Mouse (Mus musculus) hindbrain, embryonic 11.5 days (tissue): ENCODE measurements around the gene Fam184b. TPM values are rescaled to one million over a fixed set of nuclear protein-coding genes. Genes with fewer than 3 reads are reported as not detected.

Experiments
- ATAC-seq: fragments of 200-750 bp; cut with Nextera tagmentation; 2 replicates; pipeline ENCODE4 v1.8.0; 2017; ENCODE audit warnings: mild to moderate bottlenecking, moderate TSS enrichment, moderate library complexity; ENCODE audit not compliant: low FRiP score
- DNase-seq: peaks from one replicate; pipeline ENCODE4 v3.0.0-alpha.2; 2015; ENCODE audit warnings: low spot score
- H3K27ac ChIP-seq: fragments of 300-500 bp; sonication (generic); 2 replicates; pipeline ENCODE4 v1.5.1; 2014; ENCODE audit warnings: mild to moderate bottlenecking, low read depth, low read length
- H3K27me3 ChIP-seq: fragments of 300-500 bp; sonication (generic); 2 replicates; pipeline ENCODE4 v1.6.1; 2014; ENCODE audit warnings: mild to moderate bottlenecking, low read length, moderate library complexity, mixed read lengths; ENCODE audit not compliant: control insufficient read depth, insufficient read depth
- H3K36me3 ChIP-seq: fragments of 300-500 bp; sonication (generic); 2 replicates; pipeline ENCODE4 v1.6.1; 2014; ENCODE audit warnings: mild to moderate bottlenecking, low read length, moderate library complexity, mixed read lengths; ENCODE audit not compliant: control insufficient read depth, insufficient read depth
- H3K4me1 ChIP-seq: fragments of 300-500 bp; sonication (generic); replicated peaks from 2 replicates; pipeline ENCODE4 v1.6.1; 2014; ENCODE audit warnings: low read length, mixed read lengths; ENCODE audit not compliant: control insufficient read depth, insufficient read depth
- H3K4me2 ChIP-seq: fragments of 300-500 bp; sonication (generic); replicated peaks from 2 replicates; pipeline ENCODE4 v1.6.1; 2014; ENCODE audit warnings: mild to moderate bottlenecking, low read depth, low read length
- H3K4me3 ChIP-seq: fragments of 300-500 bp; sonication (generic); 2 replicates; pipeline ENCODE4 v1.5.1; 2014; ENCODE audit warnings: low read depth, low read length
- H3K9ac ChIP-seq: fragments of 300-500 bp; sonication (generic); 2 replicates; pipeline ENCODE4 v1.6.1; 2014; ENCODE audit warnings: low read depth, low read length
- H3K9me3 ChIP-seq: fragments of 300-500 bp; sonication (generic); 2 replicates; pipeline ENCODE4 v1.6.1; 2016; ENCODE audit warnings: low read length; ENCODE audit not compliant: control insufficient read depth
- WGBS: fragments of 180-500 bp; shearing (Covaris S2); extraction: QIAGEN DNeasy Blood & Tissue Kit; methylation state at CpG from one replicate; pipeline ENCODE4 v1.1.7; 2014; 5-methylcytosine and 5-hydroxymethylcytosine counted together
- polyA plus RNA-seq: library from polyadenylated mRNA; unstranded; fragments of >200 nt; fragmentation: Nextera tagmentation; extraction: Ambion mirVana; gene quantifications from 2 replicates; pipeline ENCODE4 v1.2.1, GENCODE M21; 2014

The Fam184b gene
- polyA plus RNA-seq, 1 experiment from 2014 or later: 0.91 TPM

- no peaks in the 10 kb centered on the region for H3K27me3 ChIP-seq
- DNase-seq: peak; percentile 94
- no peaks in the 10 kb centered on the region for H3K9me3 ChIP-seq
- peak within 1 kb of the TSS; percentile 80 for H3K9ac ChIP-seq
- 2% methylated on average over 54 of the region's 56 CpGs for WGBS
- peak within 1 kb of the TSS; percentile 84 for H3K4me3 ChIP-seq
- H3K27ac ChIP-seq: 0 out of 2 replicates have a peak within 1 kb of the TSS, but pooled peaks have one; percentile 19
- H3K4me2 ChIP-seq: peak within 1 kb of the TSS; percentile 63
- H3K36me3 ChIP-seq: peaks cover 2% of the 10 kb centered on the region; the same call in 1 of the 2 replicates
- peak; percentile 97 for ATAC-seq
- 0 out of 2 replicates have a peak, but pooled peaks cover 2% of the 10 kb centered on the region for H3K4me1 ChIP-seq
These were observed 119.2 kb downstream of the Fam184b start, which contains the start of gene Med28 for GRCm38 (mm10) chr5:45519960-45520808. Gene Med28 (plus strand): TSS chr5:45520229.

DNA sequence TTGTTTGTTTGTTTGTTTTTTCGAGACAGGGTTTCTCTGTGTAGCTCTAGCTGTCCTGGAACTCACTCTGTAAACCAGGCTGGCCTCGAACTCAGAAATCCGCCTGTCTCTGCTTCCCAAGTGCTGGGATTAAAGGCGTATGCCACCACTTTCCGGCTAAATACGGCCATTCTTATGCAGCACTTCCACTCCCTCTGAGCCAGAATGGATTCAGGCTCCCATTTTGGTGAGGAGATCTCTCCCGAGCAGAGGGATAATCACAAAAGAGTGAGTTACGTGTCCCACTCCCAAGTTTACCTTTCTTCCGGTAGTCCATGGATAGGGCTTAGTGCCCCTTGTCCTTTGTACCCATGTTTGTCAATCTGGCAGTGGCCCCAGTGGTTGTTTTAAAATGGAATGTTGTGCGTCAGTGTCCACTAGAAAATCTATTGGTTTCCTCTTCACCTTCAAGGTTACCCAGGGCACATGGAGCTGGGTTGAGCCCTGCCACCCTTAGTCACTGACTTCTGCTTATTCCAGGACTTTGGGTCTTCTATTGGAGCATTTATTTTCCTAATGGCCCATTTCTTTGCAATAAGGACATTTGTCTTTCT is 124.2 kb downstream of the Fam184b start:
- H3K36me3 ChIP-seq: 0 out of 2 replicates have a peak, but pooled peaks cover 2% of the 10 kb centered on the region
- ATAC-seq: no peak

DNA sequence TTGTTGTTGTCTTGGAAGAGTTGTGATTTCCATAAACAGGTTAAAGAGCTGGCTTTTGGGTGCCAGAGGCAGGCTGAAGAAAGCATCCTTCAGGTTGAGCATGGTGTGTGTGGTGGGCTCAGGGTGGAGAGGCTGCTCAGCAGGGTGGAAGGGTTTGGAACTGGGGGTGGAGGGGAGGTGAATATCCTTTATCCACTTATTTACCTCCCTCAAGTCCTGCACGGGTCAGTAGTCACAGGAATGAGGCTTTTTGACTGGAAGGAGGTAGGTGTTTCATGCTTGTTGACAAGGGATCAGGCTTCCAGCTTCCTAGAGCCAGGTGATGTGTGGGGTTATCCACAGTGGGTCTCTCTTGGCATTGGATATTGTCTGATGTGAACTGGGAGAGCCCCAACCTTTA is 124.8 kb downstream of the Fam184b start:
- Histone ChIP-seq H3K4me3 (no peak overlapping the region), H3K9me3 (no peaks in the 10 kb centered on the region), H3K36me3 (0 out of 2 replicates have a peak, but pooled peaks cover 6% of the 10 kb centered on the region), H3K27ac (no peak overlapping the region), H3K27me3 (no peaks in the 10 kb centered on the region), H3K4me2 (no peak overlapping the region), H3K4me1 (no peaks in the 10 kb centered on the region), H3K9ac (no peak overlapping the region)
- no peak for DNase-seq
- ATAC-seq: no peak
- 62% methylated on average over 1 of the region's 1 CpGs for WGBS

More for the DNA sequence above, 124.2 kb downstream of the Fam184b start:
- Histone ChIP-seq H3K27me3 (no peaks in the 10 kb centered on the region), H3K9me3 (no peaks in the 10 kb centered on the region), H3K9ac (no peak overlapping the region), H3K4me2 (no peak overlapping the region), H3K27ac (no peak overlapping the region), H3K4me1 (no peaks in the 10 kb centered on the region), H3K4me3 (no peak overlapping the region)
- WGBS: 93% methylated on average over 10 of the region's 10 CpGs
- no peak for DNase-seq

- H3K4me2 ChIP-seq: no peak overlapping the region
- no peak overlapping the region for H3K4me3 ChIP-seq
- H3K9me3 ChIP-seq: no peaks in the 10 kb centered on the region
- DNase-seq: no peak
- no peak for ATAC-seq
- no peak overlapping the region for H3K9ac ChIP-seq
- no peaks in the 10 kb centered on the region for H3K27me3 ChIP-seq
- 0 out of 2 replicates have a peak, but pooled peaks cover 6% of the 10 kb centered on the region for H3K36me3 ChIP-seq
- H3K27ac ChIP-seq: no peak overlapping the region
- H3K4me1 ChIP-seq: no peaks in the 10 kb centered on the region
- 87% methylated on average over 2 of the region's 2 CpGs for WGBS
These were observed 125.9 kb downstream of the Fam184b start for GRCm38 (mm10) chr5:45513511-45513910.

DNA sequence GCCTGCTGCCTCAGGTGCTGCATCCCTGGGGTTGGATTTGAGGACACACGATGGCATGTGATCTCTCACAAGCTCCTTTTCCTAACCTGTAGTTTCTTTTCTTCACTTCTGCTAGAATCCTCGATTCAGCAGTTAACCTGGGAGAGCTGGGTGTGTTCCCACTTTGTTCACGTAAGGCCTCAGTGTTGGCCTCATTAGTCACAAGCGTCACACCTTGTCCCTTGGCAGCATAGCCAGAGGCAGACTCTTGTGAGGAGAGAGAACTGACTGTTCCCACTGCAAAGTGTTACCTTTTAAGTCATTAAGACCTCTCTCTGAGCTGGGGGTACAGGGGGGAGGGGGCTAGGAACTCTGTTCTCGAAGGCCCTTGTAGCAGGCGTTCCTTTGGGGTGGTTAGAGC is 126.5 kb downstream of the Fam184b start:
- Histone ChIP-seq H3K9me3 (no peaks in the 10 kb centered on the region), H3K4me3 (no peak overlapping the region), H3K27me3 (no peaks in the 10 kb centered on the region), H3K4me1 (no peaks in the 10 kb centered on the region), H3K4me2 (no peak overlapping the region), H3K27ac (no peak overlapping the region), H3K36me3 (0 out of 2 replicates have a peak, but pooled peaks cover 6% of the 10 kb centered on the region), H3K9ac (no peak overlapping the region)
- ATAC-seq (no peak), DNase-seq (no peak)
- 88% methylated on average over 6 of the region's 6 CpGs for WGBS

DNA sequence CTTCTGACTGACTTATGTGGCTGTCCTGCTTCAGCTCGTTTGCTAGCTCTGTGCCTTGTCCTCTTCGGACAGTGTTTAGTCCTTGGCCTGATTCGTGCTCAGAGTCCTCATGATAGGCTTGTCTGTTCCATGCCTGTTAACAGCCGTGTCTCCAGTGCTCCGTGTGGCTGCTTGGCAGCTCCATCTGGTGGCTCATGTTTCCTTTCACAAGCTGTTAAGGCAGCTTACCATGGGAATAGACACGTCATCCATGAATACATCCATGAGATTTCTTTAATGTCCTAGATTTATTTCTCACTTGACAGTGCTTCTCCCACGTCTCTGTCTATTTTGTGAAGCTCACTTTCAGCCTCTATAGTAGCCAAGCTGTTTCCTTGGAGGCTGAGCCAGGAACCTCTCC is 129.3 kb downstream of the Fam184b start:
- DNase-seq (no peak), ATAC-seq (no peak)
- Histone ChIP-seq H3K36me3 (0 out of 2 replicates have a peak, but pooled peaks cover 7% of the 10 kb centered on the region), H3K9ac (no peak overlapping the region), H3K27ac (no peak overlapping the region), H3K27me3 (no peaks in the 10 kb centered on the region), H3K4me2 (no peak overlapping the region), H3K4me1 (no peaks in the 10 kb centered on the region), H3K4me3 (no peak overlapping the region), H3K9me3 (no peaks in the 10 kb centered on the region)
- WGBS: 87% methylated on average over 7 of the region's 7 CpGs

- DNase-seq: no peak
- no peak for ATAC-seq
- Histone ChIP-seq H3K36me3 (0 out of 2 replicates have a peak, but pooled peaks cover 4% of the 10 kb centered on the region), H3K4me3 (no peak overlapping the region), H3K9ac (no peak overlapping the region), H3K27me3 (no peaks in the 10 kb centered on the region), H3K4me1 (no peaks in the 10 kb centered on the region), H3K4me2 (no peak overlapping the region), H3K9me3 (no peaks in the 10 kb centered on the region), H3K27ac (no peak overlapping the region)
- 95% methylated on average over 5 of the region's 5 CpGs for WGBS
These were observed 141.8 kb downstream of the Fam184b start for GRCm38 (mm10) chr5:45497564-45497963.

GRCm38 (mm10) chr5:45496930-45497550 is 142.4 kb downstream of the Fam184b start:
- Histone ChIP-seq H3K27ac (no peak overlapping the region), H3K4me3 (no peak overlapping the region), H3K36me3 (0 out of 2 replicates have a peak, but pooled peaks cover 4% of the 10 kb centered on the region), H3K4me1 (no peaks in the 10 kb centered on the region), H3K4me2 (no peak overlapping the region), H3K9ac (no peak overlapping the region), H3K27me3 (no peaks in the 10 kb centered on the region), H3K9me3 (no peaks in the 10 kb centered on the region)
- ATAC-seq: no peak
- DNase-seq: no peak
- WGBS: 89% methylated on average over 12 of the region's 12 CpGs
